Mouse (Mus musculus): ENCODE results near the gene Nap1l1. TPM values are rescaled to one million over a fixed set of nuclear protein-coding genes. Genes with fewer than 3 reads are reported as not detected.
A peak's percentile ranks its signal among the peaks of the same experiment; 100 is the strongest.

The Nap1l1 gene
- polyA plus RNA-seq, 1 experiment from 2014 or later, result 234 TPM

- H3K9me3 ChIP-seq (ENCODE audit: control insufficient read depth, low read length), result no peaks in the 10 kb centered on the region
- H3K27ac ChIP-seq (replicated peaks; ENCODE audit: low read depth, low read length), result peak overlapping the region; percentile 91
- H3K4me3 ChIP-seq (ENCODE audit: low read depth, low read length), result peak overlapping the region; percentile 83
- DNase-seq (ENCODE audit: low spot score) (no peak), ATAC-seq (ENCODE audit: low read depth) (peak; percentile 20)
- H3K4me2 ChIP-seq (ENCODE audit: low read depth, low read length), result peak overlapping the region; percentile 96
- 0% methylated on average over 16 of the region's 23 CpGs for WGBS
- H3K27me3 ChIP-seq (replicated peaks; ENCODE audit: control insufficient read depth, insufficient read depth, low read length), result no peaks in the 10 kb centered on the region
- no peaks in the 10 kb centered on the region for H3K36me3 ChIP-seq (ENCODE audit: control insufficient read depth, insufficient read depth, low read length)
- H3K9ac ChIP-seq (ENCODE audit: low read depth, low read length), result peak overlapping the region; percentile 90
- peaks cover 23% of the 10 kb centered on the region; the same call in 1 of the 2 replicates for H3K4me1 ChIP-seq (ENCODE audit: control insufficient read depth, insufficient read depth, low read length)
Observed at GRCm38 (mm10) chr10:111506926-111507459, 34.0 kb downstream of the Nap1l1 start.

GRCm38 (mm10) chr10:111507460-111508211 lies 34.6 kb downstream of the Nap1l1 start:
- peak overlapping the region; percentile 83 for H3K4me3 ChIP-seq (ENCODE audit: low read depth, low read length)
- peak overlapping the region; percentile 91 for H3K27ac ChIP-seq (replicated peaks; ENCODE audit: low read depth, low read length)
- H3K4me2 ChIP-seq (ENCODE audit: low read depth, low read length), result peak overlapping the region; percentile 96
- whole genome bisulfite sequencing, result under 1% methylated on average over 37 of the region's 38 CpGs
- H3K27me3 ChIP-seq (replicated peaks; ENCODE audit: control insufficient read depth, insufficient read depth, low read length), result no peaks in the 10 kb centered on the region
- H3K36me3 ChIP-seq (ENCODE audit: control insufficient read depth, insufficient read depth, low read length), result no peaks in the 10 kb centered on the region
- ATAC-seq (ENCODE audit: low read depth), result peak; percentile 9
- no peaks in the 10 kb centered on the region for H3K9me3 ChIP-seq (ENCODE audit: control insufficient read depth, low read length)
- H3K9ac ChIP-seq (ENCODE audit: low read depth, low read length), result peak overlapping the region; percentile 90
- H3K4me1 ChIP-seq (ENCODE audit: control insufficient read depth, insufficient read depth, low read length), result peaks cover 23% of the 10 kb centered on the region; the same call in 1 of the 2 replicates
- peak; percentile 77 for DNase-seq (ENCODE audit: low spot score)

- peak overlapping the region; percentile 83 for H3K4me3 ChIP-seq (ENCODE audit: low read depth, low read length)
- no peaks in the 10 kb centered on the region for H3K27me3 ChIP-seq (replicated peaks; ENCODE audit: control insufficient read depth, insufficient read depth, low read length)
- H3K4me2 ChIP-seq (ENCODE audit: low read depth, low read length), result peak overlapping the region; percentile 96
- DNase-seq (ENCODE audit: low spot score) (no peak), ATAC-seq (ENCODE audit: low read depth) (no peak)
- peak overlapping the region; percentile 90 for H3K9ac ChIP-seq (ENCODE audit: low read depth, low read length)
- H3K27ac ChIP-seq (replicated peaks; ENCODE audit: low read depth, low read length), result peak overlapping the region; percentile 91
- 8% methylated on average over 7 of the region's 7 CpGs for WGBS
- H3K9me3 ChIP-seq (ENCODE audit: control insufficient read depth, low read length), result no peaks in the 10 kb centered on the region
- H3K36me3 ChIP-seq (ENCODE audit: control insufficient read depth, insufficient read depth, low read length), result no peaks in the 10 kb centered on the region
- H3K4me1 ChIP-seq (ENCODE audit: control insufficient read depth, insufficient read depth, low read length), result peaks cover 21% of the 10 kb centered on the region; the same call in 1 of the 2 replicates
Observed at GRCm38 (mm10) chr10:111508324-111509080, 35.5 kb downstream of the Nap1l1 start.

- peaks cover 18% of the 10 kb centered on the region; the same call in 1 of the 2 replicates for H3K4me1 ChIP-seq (ENCODE audit: control insufficient read depth, insufficient read depth, low read length)
- ATAC-seq (ENCODE audit: low read depth) (no peak), DNase-seq (ENCODE audit: low spot score) (no peak)
- peak overlapping the region; percentile 83 for H3K4me3 ChIP-seq (ENCODE audit: low read depth, low read length)
- H3K9ac ChIP-seq (ENCODE audit: low read depth, low read length), result peak overlapping the region; percentile 90
- no peaks in the 10 kb centered on the region for H3K27me3 ChIP-seq (replicated peaks; ENCODE audit: control insufficient read depth, insufficient read depth, low read length)
- peak overlapping the region; percentile 91; the same call in 1 of the 2 replicates for H3K27ac ChIP-seq (replicated peaks; ENCODE audit: low read depth, low read length)
- H3K9me3 ChIP-seq (ENCODE audit: control insufficient read depth, low read length), result no peaks in the 10 kb centered on the region
- peak overlapping the region; percentile 96 for H3K4me2 ChIP-seq (ENCODE audit: low read depth, low read length)
- 16% methylated on average over 8 of the region's 8 CpGs for whole genome bisulfite sequencing
- no peaks in the 10 kb centered on the region for H3K36me3 ChIP-seq (ENCODE audit: control insufficient read depth, insufficient read depth, low read length)
Observed at GRCm38 (mm10) chr10:111509103-111509784, 36.2 kb downstream of the Nap1l1 start.

- 62% methylated on average over 7 of the region's 7 CpGs for WGBS
- DNase-seq (ENCODE audit: low spot score), result no peak
- H3K36me3 ChIP-seq (ENCODE audit: control insufficient read depth, insufficient read depth, low read length), result no peaks in the 10 kb centered on the region
- no peaks in the 10 kb centered on the region for H3K27me3 ChIP-seq (replicated peaks; ENCODE audit: control insufficient read depth, insufficient read depth, low read length)
- H3K4me2 ChIP-seq (ENCODE audit: low read depth, low read length), result peak overlapping the region; percentile 96; the same call in 1 of the 2 replicates
- H3K4me3 ChIP-seq (ENCODE audit: low read depth, low read length), result 0 out of 2 replicates have a peak overlapping the region, but pooled peaks have one; percentile 83
- no peaks in the 10 kb centered on the region for H3K9me3 ChIP-seq (ENCODE audit: control insufficient read depth, low read length)
- no peak for ATAC-seq (ENCODE audit: low read depth)
- peaks cover 18% of the 10 kb centered on the region for H3K4me1 ChIP-seq (ENCODE audit: control insufficient read depth, insufficient read depth, low read length)
- H3K9ac ChIP-seq (ENCODE audit: low read depth, low read length), result no peak overlapping the region
- 0 out of 2 replicates have a peak overlapping the region, but pooled peaks have one; percentile 1 for H3K27ac ChIP-seq (replicated peaks; ENCODE audit: low read depth, low read length)
Observed at GRCm38 (mm10) chr10:111509981-111510380, 37.0 kb downstream of the Nap1l1 start.

- Histone ChIP-seq H3K36me3 (ENCODE audit: control insufficient read depth, insufficient read depth, low read length) (no peaks in the 10 kb centered on the region), H3K4me1 (ENCODE audit: control insufficient read depth, insufficient read depth, low read length) (peaks cover 17% of the 10 kb centered on the region), H3K27ac (replicated peaks; ENCODE audit: low read depth, low read length) (no peak overlapping the region), H3K4me3 (ENCODE audit: low read depth, low read length) (no peak overlapping the region), H3K9me3 (ENCODE audit: control insufficient read depth, low read length) (no peaks in the 10 kb centered on the region), H3K27me3 (replicated peaks; ENCODE audit: control insufficient read depth, insufficient read depth, low read length) (no peaks in the 10 kb centered on the region), H3K9ac (ENCODE audit: low read depth, low read length) (no peak overlapping the region), H3K4me2 (ENCODE audit: low read depth, low read length) (no peak overlapping the region)
- 39% methylated on average over 7 of the region's 7 CpGs for WGBS
- ATAC-seq (ENCODE audit: low read depth) (no peak), DNase-seq (ENCODE audit: low spot score) (no peak)
Observed at GRCm38 (mm10) chr10:111510798-111511197, 37.8 kb downstream of the Nap1l1 start.

GRCm38 (mm10) chr10:111512036-111512568 lies 39.1 kb downstream of the Nap1l1 start:
- DNase-seq (ENCODE audit: low spot score), result no peak
- no peak for ATAC-seq (ENCODE audit: low read depth)

More at GRCm38 (mm10) chr10:111512036-111512568, 39.1 kb downstream of the Nap1l1 start:
- Histone ChIP-seq H3K9ac (ENCODE audit: low read depth, low read length) (no peak overlapping the region), H3K9me3 (ENCODE audit: control insufficient read depth, low read length) (no peaks in the 10 kb centered on the region), H3K27ac (replicated peaks; ENCODE audit: low read depth, low read length) (no peak overlapping the region), H3K4me3 (ENCODE audit: low read depth, low read length) (no peak overlapping the region), H3K27me3 (replicated peaks; ENCODE audit: control insufficient read depth, insufficient read depth, low read length) (no peaks in the 10 kb centered on the region), H3K4me2 (ENCODE audit: low read depth, low read length) (no peak overlapping the region), H3K4me1 (ENCODE audit: control insufficient read depth, insufficient read depth, low read length) (peaks cover 25% of the 10 kb centered on the region), H3K36me3 (ENCODE audit: control insufficient read depth, insufficient read depth, low read length) (no peaks in the 10 kb centered on the region)
- WGBS, result 72% methylated on average over 10 of the region's 10 CpGs
